Mouse (Mus musculus) mesoderm, embryonic 11.5 days (tissue): ENCODE results near the gene Efl1.
"Not testable (repeated sequence)": the region's sequence is repeated elsewhere in the genome, so short reads cannot be mapped to it uniquely, and the experiment has no call there.

ENCODE experiments used
- DNase-seq: peaks from one replicate; pipeline ENCODE4 v3.0.0-alpha.2; 2012; ENCODE audit warnings: low read depth, low spot score

The Efl1 gene

GRCm38 (mm10) chr7:82719740-82720139 is 71.3 kb downstream of the Efl1 start:
- no peak for DNase-seq

- DNase-seq: no peak
Measured at GRCm38 (mm10) chr7:82720501-82720900, 72.1 kb downstream of the Efl1 start.

DNA sequence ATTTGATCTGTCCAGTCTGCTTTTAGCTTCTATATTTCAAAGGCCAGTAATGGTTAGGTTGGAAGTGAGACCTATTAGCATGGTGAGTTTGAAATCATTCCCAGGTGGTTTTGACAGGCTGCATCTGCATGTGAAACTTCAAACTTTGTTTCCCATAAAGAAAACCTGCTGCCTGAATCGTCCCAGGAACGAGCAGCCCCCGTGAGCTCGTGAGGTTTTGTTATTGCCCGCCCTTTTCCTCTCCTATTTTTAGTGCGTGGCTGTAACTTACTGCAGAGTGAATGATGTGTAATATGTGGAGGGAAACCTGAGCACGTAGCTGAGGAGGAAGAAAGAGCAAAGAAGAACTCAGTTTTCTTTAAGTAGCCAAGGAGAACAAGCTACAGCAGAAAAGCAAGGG is 72.5 kb downstream of the Efl1 start:
- DNase-seq: no peak

DNA sequence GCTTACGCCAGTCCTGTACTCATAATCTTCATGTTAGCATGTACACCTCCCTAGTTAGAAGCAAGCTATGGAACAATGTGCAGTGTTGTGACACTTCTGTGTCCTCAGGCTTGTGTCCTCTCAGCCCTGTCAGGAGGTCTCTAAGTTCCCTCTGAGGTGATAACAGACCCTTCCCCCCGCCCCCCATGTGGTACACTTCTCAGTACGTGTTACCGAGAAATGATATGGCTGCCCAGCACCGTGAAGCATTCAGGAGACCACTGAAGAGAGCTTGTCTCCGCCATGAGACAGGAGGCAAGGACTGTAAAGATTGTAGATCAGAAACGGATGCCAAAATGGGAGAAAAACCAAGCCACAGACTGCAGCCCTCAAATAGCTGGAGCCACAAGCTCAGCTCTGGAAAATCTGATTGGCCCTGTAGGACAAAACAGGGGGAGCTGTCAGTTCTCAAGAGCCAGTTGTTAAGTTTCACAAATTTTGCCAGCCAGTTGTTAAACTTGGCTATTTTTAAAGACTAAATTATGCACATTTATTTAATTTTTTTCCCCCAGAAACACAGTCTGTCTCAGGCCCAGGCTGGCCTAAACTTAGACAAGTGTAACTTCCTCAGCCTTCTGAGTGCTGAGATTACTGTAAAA is 74.2 kb downstream of the Efl1 start:
- DNase-seq: no peak

DNA sequence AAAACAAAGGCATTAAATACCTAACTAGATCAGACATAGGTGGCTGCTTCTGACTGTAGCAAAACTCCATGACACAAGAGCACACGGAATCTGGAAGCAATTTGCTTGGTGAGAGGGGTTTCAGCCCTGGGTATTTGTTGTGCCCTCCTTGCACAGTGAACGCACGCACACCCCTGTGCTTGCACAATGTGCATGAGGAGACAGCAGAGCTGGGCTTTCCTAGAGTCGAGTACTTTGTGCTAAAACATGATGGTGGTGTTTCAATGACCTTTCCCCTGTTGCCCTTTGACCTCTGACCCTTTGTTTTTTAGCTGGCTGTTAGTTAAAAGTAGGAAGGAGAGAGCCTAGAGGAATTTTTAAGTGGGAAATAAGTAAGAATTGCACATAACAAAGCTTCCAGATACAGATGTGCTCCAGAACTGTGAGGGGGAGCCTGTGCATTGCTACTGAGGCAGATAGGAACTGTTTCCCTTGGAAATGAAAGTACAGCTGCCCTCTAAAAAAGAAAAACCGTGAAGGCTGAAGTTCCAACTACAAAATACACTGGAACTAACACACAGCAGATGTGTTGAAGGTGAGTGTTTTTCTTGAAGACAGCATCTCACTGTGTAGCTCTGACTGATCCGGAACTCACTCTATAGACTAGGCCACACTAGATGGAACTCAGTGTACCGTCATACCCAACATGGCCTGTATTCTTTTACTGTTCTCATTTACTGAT is 74.9 kb downstream of the Efl1 start:
- no peak for DNase-seq

GRCm38 (mm10) chr7:82724491-82724890 is 76.1 kb downstream of the Efl1 start:
- DNase-seq: no peak

DNA sequence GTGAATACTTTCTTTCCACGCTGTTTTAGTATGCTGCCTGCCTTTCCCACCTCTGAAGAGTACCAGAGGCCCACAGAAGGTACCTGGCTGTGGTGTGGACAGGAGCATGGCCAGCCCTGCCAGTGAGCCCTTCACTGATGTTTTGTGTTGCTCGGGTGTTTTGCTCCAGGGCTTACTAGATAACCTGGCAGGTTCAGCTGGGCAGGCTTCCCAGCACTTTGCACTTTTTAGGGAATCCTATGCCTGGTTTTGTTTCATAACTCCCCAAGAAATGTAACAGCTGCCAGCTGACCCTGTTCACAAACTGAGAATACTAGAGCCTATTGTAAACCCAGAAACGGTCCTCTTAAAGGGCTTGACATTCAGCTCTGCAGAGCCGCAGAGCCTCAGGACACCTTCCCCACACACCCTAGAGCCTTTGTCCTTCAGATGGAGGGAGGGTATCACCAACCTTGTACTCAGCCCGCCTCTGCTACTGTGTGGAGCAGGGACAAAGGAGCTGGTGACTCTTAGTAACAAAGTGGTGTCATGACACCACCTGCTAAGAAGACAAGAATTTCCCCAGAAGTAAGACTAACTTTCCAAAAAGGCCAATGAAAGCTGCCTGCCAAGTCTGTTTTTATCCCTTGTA is 76.7 kb downstream of the Efl1 start:
- DNase-seq: no peak

- peak; percentile 59 for DNase-seq
Measured at GRCm38 (mm10) chr7:82725741-82726450, 77.5 kb downstream of the Efl1 start.

DNA sequence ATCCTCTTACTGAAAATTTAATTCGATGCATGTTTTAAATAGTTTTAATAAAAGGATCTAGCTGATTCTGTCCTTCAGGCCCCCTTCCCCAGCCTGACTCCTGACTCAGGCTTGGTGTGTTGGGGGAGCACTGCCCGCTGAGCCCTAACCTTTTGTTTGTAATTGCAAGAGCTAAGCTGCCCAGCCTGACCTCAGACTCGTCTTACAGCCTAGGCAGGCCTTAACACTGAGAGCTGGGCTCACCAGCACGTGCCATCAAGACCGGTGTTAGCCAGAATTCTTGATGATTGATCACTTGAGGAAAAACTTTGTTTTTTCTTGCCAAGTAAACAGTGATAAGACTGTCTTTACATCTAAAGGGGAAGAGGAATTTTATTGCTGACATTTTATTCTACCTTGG is 78.7 kb downstream of the Efl1 start:
- DNase-seq: no peak

GRCm38 (mm10) chr7:82729009-82729408 is 80.6 kb downstream of the Efl1 start:
- DNase-seq: not testable (repeated sequence)

- DNase-seq: no peak
Measured at GRCm38 (mm10) chr7:82733118-82733517, 84.7 kb downstream of the Efl1 start.

- no peak for DNase-seq
Measured at GRCm38 (mm10) chr7:82733995-82734394, 85.6 kb downstream of the Efl1 start.

DNA sequence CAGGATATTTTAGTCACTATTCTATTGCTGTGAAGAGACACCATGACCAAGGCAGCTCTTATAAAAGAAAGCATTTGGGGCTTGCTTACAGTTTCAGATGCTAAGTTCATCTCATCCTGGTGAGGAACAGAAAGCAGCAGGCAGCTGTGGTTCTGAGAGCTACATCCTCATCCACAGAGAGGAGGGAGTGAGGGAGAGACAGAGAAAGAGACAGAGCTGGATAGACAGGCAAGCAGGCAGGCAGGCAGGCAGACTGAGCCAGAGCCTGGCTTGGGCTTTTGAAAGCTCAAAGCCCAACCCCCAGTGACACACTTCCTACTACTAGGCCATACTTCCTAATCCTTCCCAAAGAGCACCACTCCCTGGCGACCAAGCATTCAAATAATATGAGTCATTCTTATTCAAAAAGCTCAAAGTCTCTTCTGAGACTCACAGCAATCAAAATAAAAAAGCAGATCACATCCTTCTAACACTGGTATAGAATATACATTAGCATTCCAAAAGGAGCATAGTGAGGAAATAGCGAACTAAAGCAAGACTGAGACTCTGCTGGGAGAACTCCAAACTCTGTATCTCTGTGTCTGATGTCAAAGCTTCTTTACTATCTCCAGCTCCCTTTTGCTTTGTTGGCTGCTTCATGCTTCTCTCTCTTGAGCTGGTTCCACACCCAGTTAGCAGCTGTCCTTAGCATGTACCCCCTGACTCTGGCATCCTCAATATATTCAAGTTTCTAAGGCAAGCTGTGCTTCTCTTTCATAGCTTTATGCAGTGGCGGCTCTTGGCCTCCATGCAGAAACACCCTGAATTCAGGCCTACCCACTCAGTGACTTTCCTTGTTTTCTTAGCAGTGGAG is 86.6 kb downstream of the Efl1 start:
- no peak for DNase-seq

GRCm38 (mm10) chr7:82743116-82743765 is 94.8 kb downstream of the Efl1 start:
- DNase-seq: no peak

- DNase-seq: no peak
Measured at GRCm38 (mm10) chr7:82744167-82744715, 95.8 kb downstream of the Efl1 start.

GRCm38 (mm10) chr7:82748812-82749211 is 100.4 kb downstream of the Efl1 start:
- DNase-seq: no peak

DNA sequence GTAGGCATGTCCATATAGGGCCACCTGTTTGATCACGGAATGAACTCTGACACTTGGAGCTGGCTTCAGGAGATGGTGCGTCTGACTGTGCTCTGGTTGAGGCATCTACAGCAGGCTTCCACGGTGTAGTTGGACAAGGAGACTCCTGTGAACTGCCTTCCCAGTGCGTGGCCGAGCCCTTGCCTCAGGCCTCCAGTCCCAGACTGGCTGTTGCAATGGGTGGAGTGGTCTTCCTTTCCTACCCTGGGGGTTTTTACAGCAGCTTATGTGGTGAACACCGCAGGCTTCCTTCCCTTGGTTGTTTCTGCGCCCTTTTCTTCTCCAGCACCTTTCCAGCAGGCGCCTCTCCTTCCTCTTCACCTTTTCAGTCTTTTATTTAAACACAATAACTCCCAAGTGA is 100.8 kb downstream of the Efl1 start:
- DNase-seq: no peak

DNA sequence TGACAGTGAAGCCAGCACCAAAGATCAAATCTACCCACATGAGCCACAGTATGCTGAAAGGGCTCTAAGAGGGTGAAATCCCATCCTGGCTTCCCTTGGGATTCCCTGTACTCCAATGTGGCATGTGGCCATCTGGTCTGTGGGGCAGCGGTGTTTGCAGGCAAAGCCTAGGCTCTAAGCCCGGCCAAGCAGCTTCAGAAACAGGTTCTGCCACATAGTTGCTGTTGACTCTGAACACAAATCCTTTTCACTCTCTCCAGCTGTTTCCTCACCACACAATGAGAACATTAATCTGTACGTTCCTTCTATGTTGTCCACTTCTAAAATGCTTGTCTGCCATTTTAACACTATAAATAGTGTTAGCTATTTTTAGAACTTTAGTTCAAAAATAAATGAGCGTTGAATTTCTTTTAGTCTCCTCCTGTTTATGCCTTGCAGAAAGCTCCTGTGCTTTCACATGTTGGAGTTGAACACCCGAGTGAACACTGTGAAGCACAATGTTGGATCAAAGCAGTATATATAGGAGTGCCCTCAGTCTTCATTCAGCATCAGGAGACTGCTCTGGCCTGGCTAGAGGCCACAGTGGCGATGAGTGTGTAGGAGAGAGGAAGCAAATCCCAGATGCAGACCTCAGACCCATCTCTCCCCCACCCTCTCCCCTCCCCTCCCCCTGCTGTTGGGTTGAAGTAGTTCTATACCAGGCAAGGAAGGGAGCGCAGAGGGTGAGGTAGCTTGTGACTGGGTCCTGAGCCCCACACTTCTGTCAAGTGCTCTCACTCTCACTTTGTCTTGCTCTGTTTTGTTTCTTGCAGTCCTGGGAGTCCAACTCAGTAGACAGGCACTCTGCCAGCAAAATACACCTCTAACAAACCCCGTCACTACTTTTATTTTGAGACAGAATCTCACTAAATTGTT is 104.0 kb downstream of the Efl1 start:
- no peak for DNase-seq

GRCm38 (mm10) chr7:82755602-82756155 is 107.3 kb downstream of the Efl1 start:
- no peak for DNase-seq
